ENCODE assay signal across 18 mouse cellular contexts in the genomic region with DNA sequence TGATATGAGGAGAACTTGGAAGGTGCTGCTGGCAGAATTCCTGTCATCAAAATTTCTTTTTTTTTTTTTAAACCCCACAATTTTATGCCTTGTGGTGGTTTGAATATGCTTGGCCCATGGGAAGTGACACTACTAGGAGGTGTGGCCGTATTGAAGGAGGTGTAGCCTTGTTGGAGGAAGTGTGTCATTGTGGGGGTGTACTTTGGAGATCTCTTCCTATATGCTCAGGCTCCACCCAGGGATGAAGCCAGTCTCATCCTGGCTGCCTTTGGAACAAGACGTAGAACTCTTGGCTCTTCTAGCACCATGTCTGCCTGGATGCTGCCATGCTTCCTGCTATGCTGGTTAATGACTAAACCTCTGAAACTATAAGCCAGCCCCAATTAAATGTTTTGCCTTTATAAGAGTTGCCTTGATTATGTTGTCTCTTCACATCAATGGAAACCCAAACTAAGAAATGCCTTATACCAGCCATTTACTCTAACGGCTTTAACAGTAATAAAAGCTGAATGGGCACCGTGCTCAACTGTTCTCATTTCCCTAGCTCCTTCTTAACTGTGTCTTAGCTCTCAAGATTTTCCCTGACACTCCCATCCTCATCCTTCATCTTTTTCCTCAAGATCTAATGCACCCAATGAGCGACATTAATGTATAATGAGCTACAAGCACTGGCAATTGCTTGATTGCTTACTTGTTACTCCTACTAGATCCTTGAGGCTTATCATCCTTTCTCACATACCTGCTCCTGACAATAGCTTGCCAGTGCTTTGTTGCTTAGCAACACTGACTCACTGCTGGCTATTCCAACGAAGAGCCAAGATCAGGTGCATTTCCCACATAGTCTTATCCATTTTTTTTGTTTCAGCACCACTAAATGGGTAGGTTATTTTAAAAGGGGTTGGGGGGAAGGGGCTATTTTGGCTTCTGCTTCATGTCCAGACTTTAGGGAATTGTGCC.
DNase-seq lines count a peak whose midpoint lies in the region; ATAC-seq lines count a peak whose summit lies in the region.
"Had no signal": no experiment of that assay in that cellular context is flagged by ENCODE, and none has a peak within 500 bp of the region (broad histone marks: within the 10 kb centered on the region; RNA-seq: fewer than 3 reads in every experiment).

No protein-coding gene starts in this region.

- peak; percentile 57 for ATAC-seq in forebrain, embryonic 14.5 days
- ATAC-seq in forebrain, embryonic 11.5 days (replicated peaks; ENCODE audit: low FRiP score) = no peak
- ATAC-seq in midbrain, embryonic 13.5 days = peak; percentile 75
- ATAC-seq in hindbrain, embryonic 16.5 days = peak; percentile 93
- no peak for ATAC-seq in activated CD4-positive, CD25-positive, alpha-beta regulatory T cell, adult 4 months

- DNase-seq in forebrain, embryonic 14.5 days (ENCODE audit: low spot score) = peak; percentile 61
- DNase-seq in forebrain, embryonic 11.5 days (ENCODE audit: low spot score) = no peak
- DNase-seq in midbrain, embryonic 10.5 days (ENCODE audit: low spot score) = no peak
- DNase-seq in layer of hippocampus, adult 8-10 months (ENCODE audit: low spot score in 2 of 2) = no peak
- DNase-seq in lung, postnatal 14 days = no peak
- DNase-seq: adrenal gland, adult 2 months; cerebellum, adult 9-10 months; heart, adult 11 months; kidney, adult 8-10 months; kidney, postnatal 4 days; lung, adult 18-20 months; lung, postnatal 4 days; right cerebral cortex, adult 18-20 months had no signal

- 62% methylated on average over 6 of the region's 6 CpGs for WGBS in forebrain, embryonic 14.5 days
- 70% methylated on average over 6 of the region's 6 CpGs for WGBS in forebrain, embryonic 11.5 days
- WGBS in midbrain, embryonic 13.5 days = 75% methylated on average over 6 of the region's 6 CpGs
- WGBS in midbrain, embryonic 10.5 days = 78% methylated on average over 6 of the region's 6 CpGs
- 66% methylated on average over 6 of the region's 6 CpGs for WGBS in hindbrain, embryonic 16.5 days

- no peak overlapping the region for H3K4me3 ChIP-seq in forebrain, embryonic 14.5 days (ENCODE audit: low read depth, low read length)
- H3K4me3 ChIP-seq in forebrain, embryonic 11.5 days (ENCODE audit: low read depth, low read length) = no peak overlapping the region
- H3K4me3 ChIP-seq in midbrain, embryonic 13.5 days (replicated peaks) = no peak overlapping the region
- no peak overlapping the region for H3K4me3 ChIP-seq in midbrain, embryonic 10.5 days
- H3K4me3 ChIP-seq in hindbrain, embryonic 16.5 days (ENCODE audit: low read length) = no peak overlapping the region
- H3K4me3 ChIP-seq: heart, embryonic 12.5 days had no signal

- no peak overlapping the region for H3K4me2 ChIP-seq in forebrain, embryonic 14.5 days (ENCODE audit: low read length)
- no peak overlapping the region for H3K4me2 ChIP-seq in forebrain, embryonic 11.5 days (ENCODE audit: low read depth, low read length, severe bottlenecking)
- no peak overlapping the region for H3K4me2 ChIP-seq in midbrain, embryonic 13.5 days (replicated peaks)
- H3K4me2 ChIP-seq in hindbrain, embryonic 16.5 days (ENCODE audit: low read length) = no peak overlapping the region
- H3K4me2 ChIP-seq: heart, embryonic 12.5 days; liver, embryonic 11.5 days had no signal

- no peak overlapping the region for H3K27ac ChIP-seq in forebrain, embryonic 14.5 days (ENCODE audit: low read depth, low read length)
- H3K27ac ChIP-seq in forebrain, embryonic 11.5 days (ENCODE audit: low read depth, low read length) = no peak overlapping the region
- H3K27ac ChIP-seq in midbrain, embryonic 13.5 days = peak overlapping the region; percentile 7; the same call in 1 of the 2 replicates
- no peak overlapping the region for H3K27ac ChIP-seq in midbrain, embryonic 10.5 days (replicated peaks)
- H3K27ac ChIP-seq in hindbrain, embryonic 16.5 days (ENCODE audit: low read depth, low read length) = no peak overlapping the region

- H3K9me3 ChIP-seq in forebrain, embryonic 14.5 days (replicated peaks; ENCODE audit: control insufficient read depth, low read length) = no peaks in the 10 kb centered on the region
- H3K9me3 ChIP-seq in forebrain, embryonic 11.5 days (ENCODE audit: control insufficient read depth, low read length) = no peaks in the 10 kb centered on the region
- no peaks in the 10 kb centered on the region for H3K9me3 ChIP-seq in midbrain, embryonic 13.5 days
- no peaks in the 10 kb centered on the region for H3K9me3 ChIP-seq in midbrain, embryonic 10.5 days (replicated peaks)
- no peaks in the 10 kb centered on the region for H3K9me3 ChIP-seq in hindbrain, embryonic 16.5 days (ENCODE audit: control insufficient read depth, low read length)
- H3K9me3 ChIP-seq: heart, embryonic 12.5 days had no signal

- H3K4me1 ChIP-seq in forebrain, embryonic 14.5 days (ENCODE audit: control insufficient read depth, insufficient read depth, low read length) = no peaks in the 10 kb centered on the region
- no peaks in the 10 kb centered on the region for H3K4me1 ChIP-seq in forebrain, embryonic 11.5 days (replicated peaks; ENCODE audit: control insufficient read depth, insufficient read depth, low read length)
- H3K4me1 ChIP-seq in midbrain, embryonic 13.5 days (replicated peaks) = no peaks in the 10 kb centered on the region
- peaks cover 3% of the 10 kb centered on the region; the same call in 1 of the 2 replicates for H3K4me1 ChIP-seq in midbrain, embryonic 10.5 days
- H3K4me1 ChIP-seq in hindbrain, embryonic 16.5 days (ENCODE audit: control insufficient read depth, insufficient read depth, low read depth, low read length) = no peaks in the 10 kb centered on the region
- H3K4me1 ChIP-seq: heart, embryonic 12.5 days had no signal

- H3K27me3 ChIP-seq in forebrain, embryonic 14.5 days (replicated peaks; ENCODE audit: control insufficient read depth, insufficient read depth, low read length) = no peaks in the 10 kb centered on the region
- H3K27me3 ChIP-seq in forebrain, embryonic 11.5 days (ENCODE audit: control insufficient read depth, insufficient read depth, low read length) = no peaks in the 10 kb centered on the region
- no peaks in the 10 kb centered on the region; the same call in 1 of the 2 replicates for H3K27me3 ChIP-seq in midbrain, embryonic 13.5 days
- peaks cover 8% of the 10 kb centered on the region; the same call in 1 of the 2 replicates for H3K27me3 ChIP-seq in midbrain, embryonic 10.5 days (ENCODE audit: low read depth, poor library complexity, severe bottlenecking)
- no peaks in the 10 kb centered on the region for H3K27me3 ChIP-seq in hindbrain, embryonic 16.5 days (replicated peaks; ENCODE audit: control insufficient read depth, insufficient read depth, low read length)
- H3K27me3 ChIP-seq: heart, embryonic 12.5 days had no signal

- no peaks in the 10 kb centered on the region for H3K36me3 ChIP-seq in forebrain, embryonic 14.5 days (ENCODE audit: control insufficient read depth, insufficient read depth, low read length)
- no peaks in the 10 kb centered on the region for H3K36me3 ChIP-seq in forebrain, embryonic 11.5 days (ENCODE audit: control insufficient read depth, insufficient read depth, low read length)
- H3K36me3 ChIP-seq in midbrain, embryonic 13.5 days = no peaks in the 10 kb centered on the region
- no peaks in the 10 kb centered on the region for H3K36me3 ChIP-seq in midbrain, embryonic 10.5 days
- H3K36me3 ChIP-seq in hindbrain, embryonic 16.5 days (ENCODE audit: control insufficient read depth, insufficient read depth, low read length) = no peaks in the 10 kb centered on the region
- H3K36me3 ChIP-seq: heart, embryonic 12.5 days had no signal

- no peak overlapping the region for H3K9ac ChIP-seq in forebrain, embryonic 14.5 days (ENCODE audit: low read length)
- no peak overlapping the region for H3K9ac ChIP-seq in forebrain, embryonic 11.5 days (ENCODE audit: low read length)
- no peak overlapping the region for H3K9ac ChIP-seq in midbrain, embryonic 13.5 days (replicated peaks)
- no peak overlapping the region for H3K9ac ChIP-seq in hindbrain, embryonic 16.5 days (ENCODE audit: low read depth, low read length)
- H3K9ac ChIP-seq: heart, embryonic 12.5 days had no signal

Comparison
In these comparisons a context has a peak if more than half of its experiments do, and no peak if none do; other contexts are left out.
1. ATAC-seq: peak in forebrain, embryonic 14.5 days (single experiment), midbrain, embryonic 13.5 days (single experiment) and hindbrain, embryonic 16.5 days (single experiment); none in forebrain, embryonic 11.5 days (single experiment) and activated CD4-positive, CD25-positive, alpha-beta regulatory T cell, adult 4 months (single experiment).